Mouse (Mus musculus): ENCODE results near the gene Tmem130.

Gene Tmem130

DNA sequence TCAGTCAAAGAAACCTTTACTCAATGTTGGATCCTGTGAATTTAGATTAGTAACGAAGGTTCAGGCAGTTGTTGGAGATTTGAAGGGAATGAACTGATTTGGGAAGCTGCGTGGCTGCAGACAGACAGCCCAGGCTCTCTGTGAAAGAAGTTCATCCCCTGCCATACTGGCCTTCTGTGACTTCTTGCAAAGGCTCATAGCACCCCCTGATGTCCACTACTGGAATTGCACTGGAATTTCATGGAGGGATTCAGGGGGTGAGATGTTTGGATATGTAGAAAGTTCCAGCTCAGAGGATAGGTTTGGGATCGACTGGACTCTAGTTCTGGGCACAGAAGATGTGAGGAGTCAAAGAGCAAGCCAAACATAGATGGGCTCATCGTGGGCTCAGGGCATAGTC lies 27.7 kb downstream of the Tmem130 start:
- no peak for DNase-seq (ENCODE audit: low read depth in 1 of 2, low spot score in 2 of 2)

DNA sequence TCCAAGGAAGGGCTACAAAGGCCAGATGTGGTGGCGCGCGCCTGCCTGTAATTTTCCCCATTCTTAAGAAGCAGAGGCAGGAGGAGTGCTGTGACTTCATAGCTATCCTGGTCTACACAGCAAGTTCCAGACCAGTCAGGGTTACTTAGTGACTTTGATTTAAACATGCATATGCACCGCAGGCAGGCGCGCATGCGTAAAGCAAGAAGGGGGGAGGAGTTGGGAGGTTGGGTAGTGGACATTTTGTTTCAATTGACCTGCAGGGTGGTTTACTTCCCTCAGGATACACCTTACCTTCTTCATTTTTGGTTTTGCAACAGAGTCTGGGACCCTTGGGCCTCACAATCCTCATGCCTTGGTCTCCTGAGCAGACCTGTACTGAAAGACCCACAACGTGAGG lies 32.4 kb downstream of the Tmem130 start:
- DNase-seq (ENCODE audit: low read depth in 1 of 2, low spot score in 2 of 2), result no peak

DNA sequence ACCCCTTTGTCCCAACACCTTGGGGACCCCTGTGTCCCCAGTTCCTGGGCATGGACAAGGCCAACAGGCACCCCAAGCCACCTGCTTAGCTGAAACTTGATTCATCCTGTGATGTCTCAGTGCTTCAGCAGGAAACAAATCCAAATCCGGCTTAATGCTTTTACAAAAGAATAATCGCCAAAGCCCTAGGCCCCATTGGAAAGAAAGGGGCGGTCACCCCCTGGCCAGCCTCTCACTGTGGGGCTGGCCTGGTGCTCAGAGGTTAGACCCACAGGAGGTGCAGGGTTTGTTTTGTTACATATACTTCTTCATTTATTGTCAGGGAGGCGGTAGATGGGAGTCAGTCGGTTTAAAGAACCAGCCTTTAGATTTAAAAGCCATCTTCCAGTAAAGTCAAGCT lies 33.4 kb downstream of the Tmem130 start:
- DNase-seq (ENCODE audit: low read depth in 1 of 2, low spot score in 2 of 2), result no peak

DNA sequence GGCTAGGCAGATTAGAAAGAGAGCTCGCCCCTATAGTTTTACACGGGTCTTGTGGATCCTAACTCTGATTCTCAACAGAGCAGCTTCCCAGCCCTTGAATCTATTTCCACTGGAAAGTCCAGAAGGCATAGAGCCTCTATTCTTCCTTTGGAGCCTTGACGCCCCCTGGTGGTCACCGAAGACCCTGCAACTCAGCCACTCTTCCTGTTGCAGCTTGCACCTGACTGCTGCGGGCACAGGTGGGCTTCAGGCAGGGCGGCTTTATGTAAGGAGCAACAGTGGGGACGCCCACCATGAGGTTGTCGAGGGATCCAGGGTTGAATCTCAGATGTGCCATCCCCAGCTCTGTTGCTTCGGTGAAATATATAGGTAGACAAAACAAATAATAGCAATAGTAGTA lies 34.5 kb downstream of the Tmem130 start:
- no peak for DNase-seq (ENCODE audit: low read depth in 1 of 2, low spot score in 2 of 2)

DNA sequence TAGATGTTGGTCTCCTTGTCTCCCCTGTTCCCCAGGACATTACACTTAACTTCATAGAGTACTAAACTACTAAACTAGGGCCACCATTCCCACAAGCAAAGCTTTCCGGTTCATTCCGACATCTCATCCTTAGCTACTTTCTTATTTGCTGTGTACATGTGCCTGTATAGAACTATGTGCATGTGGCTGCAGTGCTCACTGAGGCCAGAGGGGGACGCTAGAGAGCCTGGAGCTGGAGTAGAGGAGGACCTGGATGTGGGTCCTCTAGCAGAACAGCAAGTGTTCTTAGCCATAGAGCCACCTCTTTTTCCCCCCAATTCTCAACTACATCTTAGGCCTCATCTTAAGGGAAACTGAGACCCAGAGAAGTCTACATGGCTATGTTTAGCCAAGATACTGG lies 36.1 kb downstream of the Tmem130 start:
- DNase-seq (ENCODE audit: low read depth in 1 of 2, low spot score in 2 of 2), result no peak

DNA sequence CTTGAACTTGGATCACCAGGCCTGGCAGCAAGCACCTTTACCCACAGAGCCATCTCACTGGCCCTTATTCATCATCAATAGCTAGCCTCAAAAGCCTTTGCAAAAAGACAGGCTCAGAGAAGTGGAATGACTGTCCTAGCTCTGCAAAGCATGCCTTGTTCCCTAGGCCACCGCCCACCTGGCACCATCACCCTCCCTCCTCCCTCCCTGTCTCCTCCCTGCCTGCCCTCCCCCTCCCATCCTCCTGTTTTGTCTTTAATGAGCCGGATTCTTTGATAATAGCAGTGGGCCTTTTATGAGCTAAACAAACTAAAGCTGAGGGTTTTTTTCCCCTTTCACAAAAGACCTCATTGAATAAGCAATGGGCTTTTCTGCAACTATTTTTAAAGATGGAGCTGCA lies 36.7 kb downstream of the Tmem130 start:
- no peak for DNase-seq (ENCODE audit: low read depth in 1 of 2, low spot score in 2 of 2)

DNA sequence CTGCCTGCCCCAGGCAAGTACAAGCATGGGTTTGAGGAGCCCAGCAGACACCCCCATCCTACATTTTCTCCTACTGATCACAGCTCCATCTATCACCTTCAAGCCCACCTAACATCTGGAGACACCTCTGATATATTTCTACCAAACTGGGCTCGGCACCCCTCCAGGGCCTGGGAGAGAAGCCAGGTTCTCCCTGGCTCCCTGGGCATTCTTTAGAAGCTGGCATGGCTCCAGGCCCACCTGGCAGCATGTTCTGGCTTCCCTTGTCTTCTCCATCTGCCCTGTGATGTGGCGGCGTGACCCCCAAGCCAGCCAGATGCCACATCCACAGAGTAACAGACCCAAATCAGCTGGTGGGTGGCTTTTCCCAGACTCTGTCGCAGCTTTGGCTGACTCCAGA lies 41.3 kb downstream of the Tmem130 start:
- no peak for DNase-seq (ENCODE audit: low read depth in 1 of 2, low spot score in 2 of 2)

DNA sequence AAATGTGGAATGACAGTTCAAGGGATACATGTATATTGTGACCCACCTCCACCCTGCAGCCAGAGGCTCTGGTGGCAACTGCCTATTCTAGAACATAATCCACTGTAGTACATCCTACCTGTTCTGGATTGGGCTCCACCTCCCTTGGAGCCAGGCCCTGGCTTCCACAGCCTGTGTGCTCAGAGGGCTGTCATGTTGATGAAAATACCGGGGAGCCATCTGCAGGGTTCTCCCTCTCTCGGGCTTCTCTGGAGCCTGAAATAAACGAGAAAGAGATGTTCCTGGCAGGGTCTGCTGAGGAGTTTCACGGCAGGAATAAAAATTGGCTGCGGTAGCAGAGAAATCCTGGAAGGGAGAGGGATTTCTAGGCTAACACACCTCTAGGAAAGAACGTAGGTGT lies 41.8 kb downstream of the Tmem130 start:
- DNase-seq (ENCODE audit: low read depth in 1 of 2, low spot score in 2 of 2), result no peak

DNA sequence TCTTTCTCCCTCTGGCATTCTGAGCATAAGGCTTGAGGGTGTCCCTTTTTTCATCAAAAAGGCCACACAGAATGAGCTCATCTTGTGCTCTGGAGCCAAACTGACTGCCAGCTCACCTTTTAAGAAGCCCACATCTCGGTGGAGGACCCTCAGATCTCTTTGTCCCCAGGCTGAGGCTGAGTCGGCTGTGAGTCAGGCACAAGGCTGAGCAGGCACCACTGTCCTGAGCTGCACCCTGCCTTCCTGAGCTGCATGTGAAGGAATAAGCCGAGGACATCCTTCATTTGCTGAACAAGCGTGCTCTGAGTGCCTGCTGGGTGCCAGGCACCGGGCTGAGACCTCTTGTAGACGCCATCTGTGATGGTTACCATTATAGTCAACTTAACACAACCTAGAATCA lies 44.4 kb downstream of the Tmem130 start:
- DNase-seq (ENCODE audit: low read depth in 1 of 2, low spot score in 2 of 2), result no peak

DNA sequence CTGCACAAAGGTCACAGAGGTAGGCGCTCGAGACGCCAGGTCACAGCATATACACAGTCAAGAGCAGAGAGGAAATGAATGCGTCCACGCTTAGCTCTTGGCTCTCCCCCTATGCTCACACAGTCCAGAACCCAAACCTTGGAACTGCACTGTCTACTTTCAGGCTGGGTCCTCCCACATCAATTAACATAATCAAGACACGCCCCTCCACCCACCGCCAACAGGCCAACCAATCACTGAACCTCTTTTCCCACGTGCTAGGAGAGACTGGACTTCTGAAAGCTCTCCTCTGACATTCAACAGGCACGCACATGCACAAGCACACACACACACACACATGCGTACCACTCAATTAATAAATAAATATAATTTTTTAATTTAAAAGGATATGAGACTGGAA lies 48.2 kb downstream of the Tmem130 start:
- no peak for DNase-seq (ENCODE audit: low read depth in 1 of 2, low spot score in 2 of 2)

DNA sequence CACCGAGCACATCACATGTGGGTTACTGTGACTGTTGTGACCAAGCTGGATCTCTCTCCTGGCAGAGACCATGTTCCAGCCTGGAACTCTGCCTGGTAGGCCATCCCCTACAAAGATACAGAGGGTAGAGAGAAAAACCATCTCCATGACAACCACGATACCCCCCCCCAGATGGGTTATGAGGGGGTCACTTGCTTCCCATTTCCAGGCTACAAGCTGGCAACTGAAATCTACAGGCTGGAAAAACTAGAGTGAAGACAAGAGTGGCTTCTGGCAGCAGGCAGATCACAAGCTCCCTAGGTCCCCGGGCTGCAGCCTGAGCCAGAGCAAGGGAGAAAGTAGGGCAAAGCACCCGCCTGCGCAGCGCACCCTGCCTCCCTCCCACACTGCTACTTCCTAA lies 54.0 kb downstream of the Tmem130 start:
- DNase-seq (ENCODE audit: low read depth in 1 of 2, low spot score in 2 of 2), result no peak

DNA sequence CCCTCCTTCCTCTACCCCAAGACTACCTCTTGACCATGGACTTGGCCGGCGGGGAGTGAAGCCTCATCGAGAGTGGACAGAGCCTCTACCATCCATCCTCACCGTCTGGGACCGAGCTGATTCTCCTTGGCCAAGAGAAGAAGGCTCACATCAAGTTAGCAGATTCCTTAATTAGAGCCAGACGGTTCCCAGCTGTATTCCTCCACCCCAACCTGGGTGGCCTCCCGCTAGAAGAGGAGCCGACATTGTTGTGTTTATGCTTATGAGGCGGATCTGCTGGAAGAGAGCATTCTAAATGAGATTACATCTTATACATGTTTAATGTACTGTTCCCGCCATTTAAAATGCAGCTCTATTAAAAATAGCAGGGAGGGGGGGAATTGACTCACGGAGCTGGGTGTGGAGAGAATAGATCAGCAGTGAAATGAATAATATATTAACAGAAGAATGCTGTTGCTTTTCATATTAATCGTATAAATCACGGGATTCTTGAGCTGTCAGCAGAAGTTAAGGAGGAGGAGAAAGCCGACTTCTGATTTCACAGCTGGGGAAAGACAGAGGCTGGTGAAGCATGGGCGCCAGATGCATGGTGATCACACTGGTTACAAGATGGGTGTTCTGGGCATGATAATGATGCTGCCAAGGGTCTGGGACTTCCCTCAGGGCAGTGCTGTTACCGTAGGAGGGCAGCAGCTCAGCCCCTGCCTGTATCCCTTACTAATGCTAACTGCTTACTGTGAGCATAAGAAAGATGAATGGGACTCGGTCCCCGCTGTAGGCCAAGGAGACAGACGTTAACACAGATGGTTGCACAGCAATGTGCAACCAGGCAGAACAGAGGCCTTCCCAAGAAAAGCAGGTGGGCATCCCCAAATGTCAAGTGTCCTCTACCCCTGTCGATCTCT lies 57.9 kb downstream of the Tmem130 start:
- DNase-seq (ENCODE audit: low read depth in 1 of 2, low spot score in 2 of 2), result no peak

DNA sequence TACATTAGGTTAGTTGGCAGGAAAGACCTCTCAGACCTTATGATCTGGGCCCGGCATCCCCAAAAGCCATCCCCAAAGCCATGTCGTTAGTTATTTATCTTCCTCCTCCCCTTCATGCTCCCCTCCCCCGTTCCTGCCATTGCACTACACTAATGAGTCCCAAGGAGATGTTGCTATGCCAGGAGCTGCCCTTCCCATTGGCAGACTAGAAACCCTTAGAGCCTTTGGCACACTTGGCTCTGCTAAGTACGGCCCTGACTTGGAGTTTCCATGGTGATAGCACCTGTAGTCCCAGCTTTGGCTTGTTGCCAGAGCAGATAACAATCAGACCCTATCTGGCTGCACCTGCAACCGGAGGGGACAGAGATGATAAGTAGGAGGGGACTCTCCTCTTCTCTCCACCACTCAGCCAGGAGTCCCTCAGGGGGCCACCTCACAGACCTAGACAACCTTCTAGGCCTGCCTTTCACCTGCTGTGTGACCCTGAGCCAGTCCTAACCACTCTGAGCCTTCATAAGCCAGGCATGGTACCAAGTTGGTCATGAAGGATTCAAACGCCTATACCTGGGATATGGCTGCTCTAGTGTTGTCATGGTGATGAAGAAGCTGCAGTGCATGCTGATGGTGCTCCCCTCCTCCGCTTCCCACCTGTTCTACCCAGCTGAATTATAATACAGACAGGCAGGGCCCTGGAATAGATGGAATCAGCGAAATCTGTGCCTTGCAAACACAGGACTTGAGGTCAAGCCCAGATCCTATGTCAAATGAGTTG lies 66.1 kb downstream of the Tmem130 start:
- DNase-seq (ENCODE audit: low read depth in 1 of 2, low spot score in 2 of 2), result no peak

DNA sequence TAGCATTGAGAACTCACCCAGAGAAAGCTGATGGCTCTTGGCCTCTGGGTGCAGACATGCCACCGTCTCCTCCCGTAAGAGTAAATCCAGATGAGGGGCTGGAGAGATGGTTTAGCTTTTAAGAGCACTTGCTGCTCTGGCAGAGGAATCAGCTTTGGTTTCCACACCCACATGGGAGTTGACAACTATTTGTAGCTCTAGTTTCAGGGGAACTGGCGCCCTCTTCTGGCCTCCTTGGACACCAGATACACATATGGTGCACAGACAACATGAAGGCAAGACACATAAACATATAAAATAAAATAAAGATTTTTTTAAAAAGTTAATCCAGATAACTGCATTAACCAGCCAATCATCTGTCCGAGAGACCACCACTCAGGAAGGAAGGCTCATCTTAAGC lies 67.5 kb downstream of the Tmem130 start:
- DNase-seq (ENCODE audit: low read depth in 1 of 2, low spot score in 2 of 2), result no peak

DNA sequence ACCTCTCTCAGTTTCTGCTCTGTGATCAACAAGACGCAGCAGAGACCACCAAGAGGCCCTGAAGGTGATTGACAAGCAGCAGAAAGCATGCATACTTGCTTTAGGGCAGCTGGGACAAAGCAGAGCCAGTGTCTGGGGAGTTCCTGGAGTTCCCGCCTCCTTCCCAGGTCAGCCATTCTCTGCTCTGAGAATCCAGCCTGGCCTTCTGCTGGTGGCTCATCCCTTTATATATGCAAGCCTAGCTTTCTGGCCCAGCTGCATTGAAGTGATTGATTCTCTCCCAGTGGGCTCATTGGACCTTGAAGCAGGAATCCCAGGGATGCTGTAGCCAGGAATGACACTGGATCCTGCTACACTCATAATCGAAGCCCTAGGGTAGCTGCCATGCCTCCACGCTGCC lies 70.2 kb downstream of the Tmem130 start:
- no peak for DNase-seq (ENCODE audit: low read depth in 1 of 2, low spot score in 2 of 2)

DNA sequence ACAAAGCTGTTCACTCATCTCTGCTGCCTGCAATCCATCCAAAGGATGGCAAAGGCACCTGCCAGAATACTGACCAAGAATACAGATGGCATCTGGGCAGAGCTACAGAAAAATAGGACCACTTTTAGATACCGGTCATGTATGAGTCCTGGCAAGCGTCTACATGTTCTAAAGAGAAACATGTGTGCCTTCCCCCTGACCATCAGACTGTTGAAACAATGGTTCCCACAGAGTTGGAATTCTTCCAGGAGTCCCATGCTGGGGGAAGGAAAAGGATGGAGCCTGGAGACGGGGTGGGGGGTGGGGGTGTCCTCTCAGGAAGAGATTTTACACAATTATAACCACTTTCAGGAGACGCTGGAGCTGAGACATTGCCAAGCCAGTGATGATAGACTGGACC lies 73.2 kb downstream of the Tmem130 start:
- DNase-seq (ENCODE audit: low read depth in 1 of 2, low spot score in 2 of 2), result no peak

Measured in monocyte, adult 2 months (primary cell).